Mouse (Mus musculus) cortical plate, adult 2 months (tissue): ENCODE measurements around the gene Arvcf. TPM values are rescaled to one million over a fixed set of nuclear protein-coding genes. Genes with fewer than 3 reads are reported as not detected.

ENCODE experiments used
- H3K27ac ChIP-seq: fragments of 200-500 bp; 2 replicates; pipeline ENCODE4 v1.5.1; 2012; ENCODE audit warnings: low read length, control low read depth, inconsistent platforms; ENCODE audit not compliant: insufficient read depth
- H3K4me1 ChIP-seq: fragments of 200-500 bp; 2 replicates; pipeline ENCODE4 v1.6.1; 2011; ENCODE audit warnings: low read length; ENCODE audit not compliant: control insufficient read depth, insufficient read depth
- H3K4me3 ChIP-seq: fragments of 200-500 bp; 2 replicates; pipeline ENCODE4 v1.5.1; 2011; ENCODE audit warnings: mild to moderate bottlenecking, low read length, control low read depth; ENCODE audit not compliant: insufficient read depth
- CTCF ChIP-seq: fragments of 200-500 bp; IDR thresholded peaks from 2 replicates; pipeline ENCODE4 v1.5.1; 2011; ENCODE audit warnings: mild to moderate bottlenecking, control low read depth, low read length; ENCODE audit not compliant: insufficient read depth; ENCODE audit errors: extremely low read depth
- POLR2A ChIP-seq: fragments of 200-500 bp; IDR thresholded peaks from 2 replicates; pipeline ENCODE4 v1.6.1; 2011; ENCODE audit warnings: mild to moderate bottlenecking, low read length, control low read depth; ENCODE audit not compliant: insufficient read depth; ENCODE audit errors: extremely low read depth
- polyA plus RNA-seq: library from polyadenylated mRNA; depleted of rRNA; stranded (reverse); fragments of >200 nt; gene quantifications from 2 replicates; pipeline ENCODE4 v1.2.3, GENCODE M21; 2012; rRNA removed

Gene Arvcf
- polyA plus RNA-seq, result 30.6 and 35.9 TPM in 2 replicates

DNA sequence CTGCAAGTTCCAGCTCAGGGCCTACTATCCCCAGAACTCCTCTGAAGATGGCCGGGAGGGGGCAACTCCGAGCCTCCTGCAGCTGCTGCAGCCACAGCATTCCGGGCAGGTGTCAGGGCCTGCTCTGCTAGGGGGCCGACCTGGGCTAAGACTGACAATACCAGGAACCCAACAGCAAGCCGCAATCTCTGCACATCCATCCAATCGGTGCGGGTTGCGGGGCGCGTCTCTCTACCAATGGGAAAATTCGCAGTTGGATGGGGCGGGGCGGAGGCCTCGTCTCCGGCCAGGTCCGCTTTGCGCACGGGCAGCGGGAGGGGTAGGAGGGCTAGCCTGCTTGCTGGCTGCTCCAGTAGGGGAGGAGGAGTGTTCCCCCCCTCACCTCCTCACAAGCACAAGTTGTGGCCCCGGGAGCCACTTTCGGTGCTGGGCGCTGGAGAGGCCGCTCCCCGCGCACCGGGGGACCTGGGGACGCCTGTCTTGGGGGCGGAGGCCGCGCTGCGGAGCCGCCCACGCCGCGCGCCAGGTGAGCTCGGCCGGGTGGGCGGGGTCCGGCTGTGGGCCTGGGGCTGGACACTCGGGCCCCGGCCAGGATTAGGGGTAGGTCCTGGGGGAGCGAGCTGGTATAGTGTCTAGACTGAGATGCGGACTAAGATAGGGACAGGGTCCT is at the start of gene Arvcf, which contains the start of gene Tango2:
Gene Arvcf (plus strand): TSS at position 252 of the 670 bp plus-strand sequence.
Gene Tango2 (minus strand): TSS at position 173 of the 670 bp plus-strand sequence.
- Histone ChIP-seq H3K4me3 (peak within 1 kb of the TSS; percentile 50), H3K4me1 (peaks cover 2% of the 10 kb centered on the region; the same call in 1 of the 2 replicates), H3K27ac (no peak within 1 kb of the TSS)
- TF ChIP-seq POLR2A (peak; percentile 84; the same call in 1 of the 2 replicates), CTCF (no peak)

- no peak overlapping the region for H3K4me3 ChIP-seq
- no peaks in the 10 kb centered on the region for H3K4me1 ChIP-seq
- no peak overlapping the region for H3K27ac ChIP-seq
- TF ChIP-seq CTCF, result no peak
- TF ChIP-seq POLR2A, result no peak
Measured at GRCm38 (mm10) chr16:18308159-18308558, 39.8 kb upstream of the Arvcf start.

- no peak for TF ChIP-seq CTCF
- no peak for TF ChIP-seq POLR2A
- H3K4me3 ChIP-seq, result no peak overlapping the region
- H3K4me1 ChIP-seq, result no peaks in the 10 kb centered on the region
- no peak overlapping the region for H3K27ac ChIP-seq
Measured at GRCm38 (mm10) chr16:18318992-18319391, 29.0 kb upstream of the Arvcf start.

DNA sequence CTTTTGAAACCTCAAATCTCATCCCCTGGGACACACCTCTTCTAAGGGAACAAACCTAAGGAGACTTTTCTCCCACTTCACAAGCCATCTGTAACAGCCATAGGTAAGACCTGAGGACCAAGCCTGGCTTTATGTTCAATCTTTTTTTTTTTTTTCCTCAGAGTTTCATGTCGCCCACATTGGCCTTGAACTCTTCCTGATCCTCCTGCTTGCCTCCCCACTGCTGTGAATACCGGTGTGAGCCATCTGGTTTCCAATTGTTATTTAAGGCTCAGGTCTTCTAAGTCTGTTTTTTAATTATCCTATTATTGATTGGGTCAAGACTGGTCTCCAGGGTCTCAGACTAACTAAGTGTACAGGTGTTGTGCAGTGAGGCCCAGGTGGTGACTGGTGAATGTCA is 26.5 kb upstream of the Arvcf start:
- H3K27ac ChIP-seq, result no peak overlapping the region
- no peak overlapping the region for H3K4me3 ChIP-seq
- no peaks in the 10 kb centered on the region for H3K4me1 ChIP-seq
- TF ChIP-seq POLR2A (no peak), CTCF (no peak)

DNA sequence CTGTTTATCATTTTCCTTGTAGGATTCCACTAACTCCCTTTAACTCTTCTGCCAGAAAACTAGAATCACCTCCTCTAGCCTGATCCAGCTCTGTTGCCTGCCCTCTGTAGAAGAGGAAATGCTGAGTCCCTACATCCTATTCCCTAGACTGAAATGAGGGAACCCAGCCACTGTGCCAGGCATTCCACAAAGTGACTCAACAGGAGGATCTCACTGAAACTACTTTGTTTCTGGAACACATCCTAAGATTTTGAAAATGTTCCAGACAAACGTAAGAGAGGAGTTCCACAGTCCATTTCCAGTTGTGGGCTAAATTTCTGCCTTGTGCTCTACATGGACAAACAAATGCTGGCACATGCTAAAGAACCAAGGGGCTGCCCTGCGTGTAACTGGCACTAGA is 24.5 kb upstream of the Arvcf start:
- no peak overlapping the region for H3K4me3 ChIP-seq
- TF ChIP-seq POLR2A, result no peak
- no peak for TF ChIP-seq CTCF
- H3K4me1 ChIP-seq, result no peaks in the 10 kb centered on the region
- no peak overlapping the region for H3K27ac ChIP-seq

- no peak overlapping the region for H3K4me3 ChIP-seq
- no peak overlapping the region for H3K27ac ChIP-seq
- H3K4me1 ChIP-seq, result no peaks in the 10 kb centered on the region
- TF ChIP-seq POLR2A, result no peak
- no peak for TF ChIP-seq CTCF
Measured at GRCm38 (mm10) chr16:18324031-18324430, 24.0 kb upstream of the Arvcf start.

GRCm38 (mm10) chr16:18325741-18326140 is 22.2 kb upstream of the Arvcf start:
- no peak overlapping the region for H3K27ac ChIP-seq
- H3K4me1 ChIP-seq, result no peaks in the 10 kb centered on the region
- H3K4me3 ChIP-seq, result no peak overlapping the region
- no peak for TF ChIP-seq CTCF
- no peak for TF ChIP-seq POLR2A

DNA sequence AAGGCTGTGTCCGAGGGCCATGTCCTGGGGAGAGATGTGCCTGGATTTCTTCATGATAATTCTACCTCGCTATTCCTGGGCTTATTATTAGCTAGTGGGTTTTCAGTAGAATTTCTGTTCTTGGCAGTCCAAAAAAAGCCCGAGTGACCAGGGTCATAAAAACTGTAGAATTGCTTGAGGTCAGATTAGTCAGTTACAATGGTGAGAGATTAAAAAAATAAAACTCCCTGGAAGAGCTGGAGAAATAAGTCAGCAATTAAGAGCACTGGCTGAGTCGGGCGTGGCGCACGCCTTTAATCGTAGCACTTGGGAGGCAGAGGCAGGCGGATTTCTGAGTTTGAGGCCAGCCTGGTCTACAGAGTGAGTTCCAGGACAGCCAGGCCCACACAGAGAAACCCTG is 20.0 kb upstream of the Arvcf start:
- no peak overlapping the region for H3K27ac ChIP-seq
- no peak for TF ChIP-seq POLR2A
- no peak for TF ChIP-seq CTCF
- no peaks in the 10 kb centered on the region for H3K4me1 ChIP-seq
- no peak overlapping the region for H3K4me3 ChIP-seq

DNA sequence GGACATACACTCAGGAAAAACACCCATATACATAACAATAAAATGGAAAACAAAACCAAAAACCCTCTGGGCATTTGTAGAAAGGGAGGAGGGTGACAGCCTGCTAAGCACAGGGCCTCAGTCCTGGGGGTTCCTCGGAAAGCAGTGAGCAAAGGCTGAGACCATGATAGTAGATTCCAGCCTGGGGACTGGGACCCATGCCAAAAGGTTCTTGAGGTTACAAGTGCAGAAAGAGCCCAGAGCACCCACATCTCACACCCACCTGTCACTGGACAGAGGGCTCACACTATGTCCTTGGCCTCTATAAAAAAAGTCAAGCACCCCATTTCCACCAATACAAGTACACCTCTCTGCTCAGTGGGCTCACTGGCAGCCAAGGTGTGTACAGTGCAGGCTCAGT is 19.5 kb upstream of the Arvcf start:
- Histone ChIP-seq H3K27ac (no peak overlapping the region), H3K4me1 (no peaks in the 10 kb centered on the region), H3K4me3 (no peak overlapping the region)
- TF ChIP-seq CTCF, result no peak
- TF ChIP-seq POLR2A, result no peak

GRCm38 (mm10) chr16:18333976-18334375 is 14.0 kb upstream of the Arvcf start:
- no peaks in the 10 kb centered on the region for H3K4me1 ChIP-seq
- peak overlapping the region; percentile 59; the same call in 1 of the 2 replicates for H3K27ac ChIP-seq
- TF ChIP-seq POLR2A (no peak), CTCF (no peak)
- no peak overlapping the region for H3K4me3 ChIP-seq

DNA sequence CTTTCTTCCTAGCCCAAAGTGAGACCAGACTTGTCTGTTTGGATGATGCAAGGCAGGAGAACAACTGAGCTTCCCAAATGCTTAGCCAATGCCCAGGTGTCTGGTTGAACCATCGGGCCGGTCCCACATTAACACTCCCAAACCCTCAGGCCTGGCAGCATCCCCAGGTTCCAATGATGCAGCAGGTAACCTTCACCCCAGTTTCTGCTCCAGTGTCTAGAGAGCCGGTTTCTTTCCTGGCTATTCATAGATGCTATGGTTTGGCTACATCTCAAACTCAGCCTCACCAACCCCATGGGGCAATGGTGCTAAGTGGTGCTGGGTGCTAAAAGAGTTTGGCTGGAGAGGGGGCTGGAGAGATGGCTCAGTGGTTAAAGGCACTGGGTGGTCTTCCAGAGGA is 12.0 kb upstream of the Arvcf start:
- TF ChIP-seq POLR2A, result no peak
- TF ChIP-seq CTCF, result no peak
- H3K4me3 ChIP-seq, result no peak overlapping the region

More for the DNA sequence above, 12.0 kb upstream of the Arvcf start:
- Histone ChIP-seq H3K27ac (no peak overlapping the region), H3K4me1 (peaks cover 6% of the 10 kb centered on the region)
